Mouse (Mus musculus) T-helper 2 cell (primary cell): ENCODE data around the gene Gm21292.
"Not testable (repeated sequence)": the region's sequence is repeated elsewhere in the genome, so short reads cannot be mapped to it uniquely, and the experiment has no call there.

Experiments used
- in situ Hi-C: fragments of 300-600 bp; cut with MboI, MseI; formaldehyde crosslinking; loops from one replicate; pipeline ENCODE4 v1.15.1; 2025; ENCODE audit warnings: high pct_unique_total_duplicates

Gm21292 gene

DNA sequence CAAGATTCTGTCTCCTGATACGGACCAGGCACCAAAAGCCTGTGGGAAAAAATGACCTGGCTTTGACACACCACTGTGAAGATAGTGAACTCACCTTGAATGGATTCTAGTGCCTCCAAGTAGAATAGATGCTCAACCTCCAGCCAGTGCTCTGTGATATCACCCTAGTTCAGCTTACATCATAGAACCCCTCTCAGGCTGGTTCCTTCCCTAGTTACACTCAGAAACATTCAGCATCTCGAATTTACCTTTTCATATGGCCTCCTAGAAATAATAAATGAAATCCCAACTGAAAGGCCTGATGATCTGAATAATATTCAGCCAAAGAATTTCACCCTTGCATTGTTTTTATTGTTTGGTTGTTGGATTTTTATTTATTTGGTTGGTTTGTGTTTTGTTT lies at the start of gene Gm21292:
Gene Gm21292, minus strand, starts transcription at position 101 of the 400 bp plus-strand sequence.
- in situ Hi-C loops = not testable (repeated sequence)
